Mouse (Mus musculus): ENCODE measurements around the gene Hnrnpa1. TPM values are rescaled to one million over a fixed set of nuclear protein-coding genes. Genes with fewer than 3 reads are reported as not detected.

Gene Hnrnpa1
- 633 and 636 TPM in 2 replicates for polyA plus RNA-seq (2012; rRNA removed)

DNA sequence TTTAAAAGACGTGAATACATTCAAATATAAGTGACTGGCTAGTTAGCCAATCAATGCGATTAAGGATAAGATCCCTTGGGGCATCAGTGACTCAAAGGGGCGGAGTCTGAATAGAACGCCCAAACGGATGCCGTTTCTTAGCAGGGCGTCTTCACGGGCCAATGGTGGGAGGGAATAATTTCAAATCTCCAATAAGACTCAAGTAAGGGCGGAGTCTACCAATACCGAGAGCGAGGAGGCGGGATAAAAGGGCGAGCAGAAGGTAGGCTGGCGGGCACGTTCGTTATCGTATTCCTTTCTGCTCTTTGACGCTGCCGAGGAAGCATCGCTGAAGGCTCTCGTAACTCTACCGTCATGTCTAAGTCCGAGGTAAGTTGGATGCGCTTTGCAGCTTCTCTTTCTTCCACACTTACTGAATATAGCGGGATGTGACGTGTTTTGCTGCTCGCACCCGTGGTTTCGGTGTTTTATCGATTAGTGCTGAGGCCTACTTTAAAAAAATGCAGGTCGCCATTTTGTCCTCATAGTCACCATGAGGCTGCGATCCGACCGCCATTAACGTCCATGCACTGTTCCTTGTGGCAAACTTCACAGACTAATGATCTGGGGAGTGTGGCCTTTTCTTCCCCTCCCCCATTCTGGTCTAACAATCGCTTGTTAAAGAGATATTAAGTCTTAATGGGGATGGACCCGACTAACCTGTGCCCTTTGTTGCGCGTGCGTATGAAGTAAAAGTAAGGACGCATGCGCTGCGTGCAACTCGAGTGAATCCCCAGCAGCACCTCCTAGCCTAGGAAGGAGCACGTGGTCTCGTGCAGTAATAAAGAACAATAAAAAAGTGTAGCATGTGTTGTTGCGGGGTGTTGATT, at the start of gene Hnrnpa1:
Hnrnpa1 (plus strand) TSS at position 273 of the 869 bp plus-strand sequence.

DNA sequence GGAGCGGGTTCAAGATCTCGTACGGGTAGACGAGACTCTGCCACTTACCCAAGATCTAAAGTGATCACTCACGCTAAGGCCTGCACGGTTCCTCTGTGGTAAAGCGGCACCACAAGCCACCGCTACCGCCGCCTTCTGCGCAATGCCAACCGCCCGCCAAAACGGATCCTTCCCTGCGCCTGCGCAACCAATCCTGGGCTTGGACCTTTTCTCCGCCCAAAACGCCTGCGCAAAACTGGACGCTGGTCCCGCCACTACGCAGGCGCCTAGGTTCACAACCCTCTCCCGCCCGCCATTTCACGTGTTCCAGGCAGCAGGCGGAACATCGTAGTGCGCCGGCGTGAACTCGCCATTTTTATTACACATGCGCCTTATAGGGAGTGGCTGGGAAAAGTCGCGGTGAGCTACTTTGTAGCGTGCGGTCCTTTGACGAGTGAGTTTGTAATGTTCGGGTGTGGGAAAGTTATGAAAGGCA, 510 bp upstream of the Hnrnpa1 start, which contains the start of gene Cbx5:
Cbx5 (minus strand) TSS at position 132 of the 475 bp plus-strand sequence.

DNA sequence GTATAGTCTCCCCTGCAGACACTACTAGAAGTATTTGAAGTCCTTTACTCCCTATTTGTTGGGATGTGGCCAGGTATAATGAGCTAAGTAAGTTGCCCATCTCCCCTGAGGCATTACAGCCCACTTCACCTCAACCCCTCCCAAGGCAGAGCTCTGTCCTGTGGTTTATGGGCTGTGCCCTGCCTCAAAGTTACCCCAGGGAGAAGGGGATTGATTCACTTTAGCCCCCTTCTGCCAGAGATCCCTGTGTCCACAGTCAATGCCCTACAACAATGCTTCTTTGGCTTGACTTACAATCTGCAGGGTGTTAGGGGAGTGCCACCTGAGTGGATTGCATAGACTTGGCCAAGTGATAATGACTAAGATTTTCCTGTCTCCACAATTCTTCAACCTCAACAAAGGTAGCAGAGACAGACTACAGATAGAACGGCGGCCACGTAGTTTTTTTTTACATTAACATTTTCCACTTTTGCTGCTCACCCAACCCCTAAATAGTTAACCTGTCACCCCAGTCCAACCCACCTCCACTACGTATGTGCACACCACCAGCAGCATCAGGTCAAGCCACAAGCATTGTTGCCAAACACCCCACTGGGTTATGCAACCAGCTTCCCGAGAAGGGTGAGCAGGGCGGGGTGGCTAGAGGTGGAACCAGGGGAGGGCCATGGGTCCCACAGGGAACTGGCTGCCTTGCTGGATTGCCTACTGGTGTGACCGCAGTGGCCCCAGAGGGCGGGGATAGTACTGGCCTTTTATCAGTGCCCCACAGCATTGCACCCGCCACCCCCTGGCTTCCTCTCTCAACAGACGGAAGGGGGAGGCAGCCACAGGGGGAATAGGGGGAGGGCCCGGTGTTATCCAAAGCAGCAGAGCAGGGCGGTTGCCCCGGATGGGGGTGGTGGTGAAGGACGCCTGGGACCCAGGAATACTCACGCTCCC, 17.8 kb downstream of the Hnrnpa1 start, which contains the start of gene Nfe2:
Nfe2 (minus strand) TSS at position 614 of the 939 bp plus-strand sequence.

DNA sequence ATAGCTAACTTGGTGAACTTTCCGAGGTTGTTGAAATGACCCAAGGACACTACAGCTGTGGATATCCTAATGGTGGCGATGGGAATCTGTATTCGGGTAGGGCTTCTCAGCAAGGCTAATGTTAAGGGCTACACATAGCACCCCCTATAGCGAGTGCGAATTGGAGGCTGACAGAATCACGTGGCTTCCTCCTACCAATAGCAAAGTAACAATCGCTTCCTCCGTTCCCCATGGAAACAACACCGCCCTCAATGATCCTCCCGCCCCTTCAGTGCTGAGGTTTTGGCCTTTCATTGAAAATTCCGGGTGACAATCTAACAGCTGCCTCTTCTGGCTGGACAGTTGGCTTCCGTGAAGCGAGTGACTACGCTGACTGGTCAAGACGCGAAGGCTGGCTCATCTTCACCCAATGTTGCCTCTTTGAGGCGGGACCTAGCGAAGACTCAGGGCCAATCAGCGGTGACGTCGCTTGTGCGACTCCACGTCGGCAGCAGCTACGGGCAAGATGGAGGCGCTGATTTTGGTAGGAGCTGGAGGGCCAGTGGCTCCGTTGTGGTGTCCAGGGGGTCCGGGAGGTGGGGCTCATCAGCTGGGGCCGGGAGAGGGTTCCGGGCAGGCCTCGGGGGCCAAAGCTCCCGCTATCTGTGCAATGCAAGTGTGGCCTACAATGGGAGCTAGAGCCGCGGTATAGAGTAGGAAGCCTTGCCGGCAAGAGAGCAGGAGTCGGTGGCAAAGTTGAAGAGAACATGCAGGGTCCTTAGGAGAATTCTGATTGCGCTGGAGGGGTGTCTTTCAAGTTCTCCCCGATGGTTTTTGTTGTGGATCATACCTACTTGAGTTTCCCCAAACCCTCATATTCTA, 32.4 kb downstream of the Hnrnpa1 start, which contains the start of gene Copz1:
Copz1 (plus strand) TSS at position 296 of the 861 bp plus-strand sequence.

Other genes starting within 250 kb of the Hnrnpa1 start
- 0.01 and 0.17 TPM in 2 replicates for gene Hoxc8, start 249.8 kb upstream of the Hnrnpa1 start, polyA plus RNA-seq (2012; rRNA removed)
- gene Hoxc6, start 242.2 kb upstream of the Hnrnpa1 start, polyA plus RNA-seq (2012; rRNA removed), result 0.09 and 0.34 TPM in 2 replicates
- 0.07 and 0.25 TPM in 2 replicates for gene Hoxc4, start 221.5 kb upstream of the Hnrnpa1 start, polyA plus RNA-seq (2012; rRNA removed)
- gene Smug1, start 73.3 kb upstream of the Hnrnpa1 start, polyA plus RNA-seq (2012; rRNA removed), result 3.5 and 4.1 TPM in 2 replicates
- 34.7 and 40.8 TPM in 2 replicates for gene Cbx5, start 616 bp upstream of the Hnrnpa1 start, polyA plus RNA-seq (2012; rRNA removed)
- gene Nfe2, start 18.0 kb downstream of the Hnrnpa1 start, polyA plus RNA-seq (2012; rRNA removed), result 139 and 191 TPM in 2 replicates
- 107 and 128 TPM in 2 replicates for gene Copz1, start 32.3 kb downstream of the Hnrnpa1 start, polyA plus RNA-seq (2012; rRNA removed)
- 0.15 and 0.25 TPM in 2 replicates for gene Gpr84, start 70.2 kb downstream of the Hnrnpa1 start, polyA plus RNA-seq (2012; rRNA removed)
- gene Zfp385a, start 99.7 kb downstream of the Hnrnpa1 start, polyA plus RNA-seq (2012; rRNA removed), result 3.9 and 5.4 TPM in 2 replicates
- gene Itga5, start 126.3 kb downstream of the Hnrnpa1 start, polyA plus RNA-seq (2012; rRNA removed), result 7.9 and 8.4 TPM in 2 replicates
- gene Gtsf1, start 190.0 kb downstream of the Hnrnpa1 start, polyA plus RNA-seq (2012; rRNA removed), result not detected in 2 replicates
- gene Gtsf2, start 208.0 kb downstream of the Hnrnpa1 start, polyA plus RNA-seq (2012; rRNA removed), result not detected in 2 replicates
- 5.0 and 6.7 TPM in 2 replicates for gene Nckap1l, start 213.4 kb downstream of the Hnrnpa1 start, polyA plus RNA-seq (2012; rRNA removed)

Measured in liver, embryonic 14 days (tissue).